Mouse (Mus musculus): ENCODE results near the gene D630045J12Rik. TPM values are rescaled to one million over a fixed set of nuclear protein-coding genes. Genes with fewer than 3 reads are reported as not detected.
A peak's percentile ranks its signal among the peaks of the same experiment; 100 is the strongest.

The D630045J12Rik gene
- polyA plus RNA-seq, 1 experiment = 16.1 TPM

DNA sequence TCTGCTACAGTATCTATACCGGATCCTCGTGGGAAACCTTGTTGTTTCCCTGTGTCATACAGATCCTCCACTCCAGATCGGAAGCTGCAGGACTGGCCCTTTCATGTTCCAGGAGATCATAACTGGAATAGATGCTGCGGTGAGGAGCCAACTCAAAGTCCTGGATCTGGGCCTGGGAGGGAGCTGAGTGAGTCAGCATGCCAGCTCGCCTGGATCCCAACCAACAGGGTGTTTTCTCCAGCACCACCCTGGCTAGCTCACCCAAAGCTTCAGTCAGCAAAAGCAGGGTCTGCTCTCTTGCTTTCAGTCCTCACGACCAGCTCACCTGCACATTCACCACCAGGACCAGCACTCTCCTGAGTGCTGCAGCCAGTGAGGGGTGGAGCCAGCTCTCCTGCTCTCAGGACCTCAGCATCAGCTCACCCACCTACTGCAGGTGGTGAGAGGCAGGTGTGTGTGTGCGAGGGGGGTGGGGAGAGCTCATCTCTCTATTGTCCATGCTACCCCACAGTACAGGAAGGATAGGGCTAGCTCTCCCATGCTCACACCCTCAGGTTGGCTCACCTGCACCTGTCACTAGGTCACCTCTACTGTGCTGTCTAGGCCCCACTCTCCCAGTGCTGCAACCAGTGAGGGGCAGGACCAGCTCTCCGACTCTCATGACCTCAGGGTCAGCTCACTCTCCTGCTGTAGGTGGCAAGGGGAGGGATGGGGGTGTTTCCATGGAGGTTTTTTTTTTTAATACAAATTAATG lies 118.8 kb downstream of the D630045J12Rik start:
- peak; percentile 37 for DNase-seq (ENCODE audit: low read depth)

DNA sequence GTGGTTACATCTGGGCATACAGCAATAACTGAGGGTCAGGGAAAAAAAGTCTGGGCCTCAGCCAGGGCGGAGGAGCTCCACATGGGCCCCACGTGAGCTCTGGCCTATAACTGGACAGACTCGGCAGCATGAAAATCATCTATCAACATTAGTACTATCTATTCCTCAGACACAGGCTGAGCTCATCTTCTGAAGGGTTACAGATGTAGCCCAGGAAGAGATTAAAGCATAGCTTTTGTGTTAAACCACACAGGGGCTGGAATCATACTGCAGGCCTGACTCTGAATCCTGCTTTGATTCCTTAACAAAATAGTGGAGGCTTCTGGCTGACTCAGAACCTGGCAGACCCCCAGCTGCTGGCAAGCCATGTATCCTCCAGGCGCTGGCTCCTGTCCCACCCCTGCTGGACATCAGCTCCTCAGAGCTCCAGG lies 122.0 kb downstream of the D630045J12Rik start:
- DNase-seq (ENCODE audit: low read depth) = no peak

DNA sequence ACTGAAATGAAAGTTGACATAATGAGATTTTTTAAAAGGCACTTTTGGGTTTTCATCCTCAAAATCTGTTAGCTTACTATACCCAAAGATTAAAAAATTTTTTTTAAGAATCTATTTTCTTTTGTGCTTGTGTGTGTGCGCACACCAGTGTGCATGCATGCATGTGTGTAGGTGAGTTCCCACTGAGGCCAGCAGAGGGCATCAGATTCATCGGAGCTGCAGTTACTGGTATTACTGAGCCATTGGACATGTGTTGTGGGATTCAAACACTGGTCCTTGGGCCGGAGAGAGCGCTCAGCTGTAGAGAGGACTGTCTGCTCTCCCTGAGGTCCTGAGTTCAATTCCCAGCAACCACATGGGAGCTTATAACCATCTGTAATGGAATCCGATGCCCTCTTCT lies 123.9 kb downstream of the D630045J12Rik start:
- DNase-seq (ENCODE audit: low read depth) = no peak

DNA sequence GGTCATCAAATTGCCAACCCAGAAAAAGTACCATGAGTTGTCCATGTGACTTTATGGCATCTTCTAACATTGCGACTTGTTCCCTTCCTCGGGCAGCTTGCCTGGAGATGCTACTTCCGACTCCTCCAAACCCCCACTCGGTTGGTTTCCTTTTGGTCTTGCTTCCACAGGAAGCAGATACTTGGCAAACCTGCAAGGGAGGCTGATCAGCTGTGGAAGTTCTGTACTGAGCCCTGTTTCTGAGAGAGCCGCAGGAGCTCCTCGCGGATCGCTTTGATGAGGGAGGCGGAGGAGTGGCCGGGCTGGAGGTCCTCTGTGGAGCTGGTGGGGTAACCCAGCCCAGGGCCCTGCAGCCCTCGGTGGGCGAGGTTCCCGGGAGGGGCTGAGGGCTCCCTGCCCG lies 125.7 kb downstream of the D630045J12Rik start:
- no peak for DNase-seq (ENCODE audit: low read depth)

DNA sequence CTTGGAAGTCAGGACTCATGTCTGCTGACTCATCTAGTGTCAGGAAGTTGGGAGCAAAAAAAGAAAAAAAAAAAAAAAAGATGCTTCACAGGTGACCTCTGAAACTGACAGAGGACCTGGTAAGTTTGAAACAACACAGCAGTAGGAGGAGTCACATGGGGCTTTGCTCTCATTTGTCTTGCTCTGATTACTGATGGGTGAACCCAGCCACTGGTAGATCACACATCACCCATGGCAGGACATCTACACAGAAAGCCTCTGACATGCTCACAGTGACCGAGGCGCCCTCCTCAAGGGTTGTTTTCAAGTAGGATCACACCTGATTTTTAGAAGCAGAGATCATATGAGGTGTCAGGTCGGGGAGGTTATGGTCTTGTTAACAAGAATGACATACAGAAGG lies 128.3 kb downstream of the D630045J12Rik start:
- DNase-seq (ENCODE audit: low read depth) = no peak

DNA sequence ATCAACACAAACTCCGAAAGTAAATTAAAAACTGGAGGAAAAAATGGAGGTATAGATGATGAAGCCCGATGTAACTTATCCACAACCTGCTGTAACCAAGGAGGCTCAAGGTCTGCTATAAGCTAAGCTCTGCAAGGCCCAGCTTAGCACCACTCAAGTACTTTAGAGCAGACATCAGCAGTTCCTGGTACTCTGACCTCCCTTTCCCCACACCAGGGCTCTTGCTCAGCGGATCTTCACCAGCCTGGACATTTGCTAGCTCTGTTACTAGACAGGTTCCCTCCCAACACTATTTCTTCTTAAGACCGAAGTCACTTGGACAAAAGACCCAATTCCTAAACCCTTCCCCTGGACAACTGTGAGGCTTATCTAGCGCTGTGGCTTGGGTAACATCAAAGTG lies 128.9 kb downstream of the D630045J12Rik start:
- DNase-seq (ENCODE audit: low read depth) = no peak

DNA sequence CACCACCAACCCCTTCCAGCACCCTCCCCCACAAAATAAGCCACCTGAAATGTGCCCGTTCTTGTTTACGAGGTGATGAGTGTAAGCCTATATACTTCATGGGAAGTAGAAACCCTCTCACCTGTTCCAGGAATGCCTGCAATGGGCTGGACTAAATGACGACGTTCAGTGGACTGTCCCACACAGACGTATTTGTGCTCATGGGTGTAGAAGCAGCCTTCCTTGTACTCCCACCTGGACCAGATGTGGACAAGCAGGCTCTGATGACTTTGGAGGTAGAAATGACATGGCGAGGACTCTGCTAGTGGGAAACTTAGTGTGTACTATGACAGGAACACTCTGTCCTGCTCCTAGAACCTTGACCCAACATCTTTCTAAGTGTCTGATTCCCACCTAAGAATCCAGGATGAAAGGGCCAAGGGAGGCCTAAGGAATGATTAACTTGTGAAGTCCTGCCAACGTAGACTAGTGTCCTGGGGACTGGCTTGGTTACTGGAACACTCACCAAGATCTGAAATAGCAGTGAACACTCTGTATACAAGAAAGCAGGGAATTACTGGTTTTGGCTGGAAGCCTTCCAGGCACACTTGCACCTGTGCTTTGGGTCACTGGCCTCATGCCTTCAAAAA lies 129.5 kb downstream of the D630045J12Rik start, which contains the start of gene Atp6v0a4:
Gene Atp6v0a4, minus strand, starts transcription at position 380 of the 629 bp plus-strand sequence.
- DNase-seq (ENCODE audit: low read depth) = no peak

DNA sequence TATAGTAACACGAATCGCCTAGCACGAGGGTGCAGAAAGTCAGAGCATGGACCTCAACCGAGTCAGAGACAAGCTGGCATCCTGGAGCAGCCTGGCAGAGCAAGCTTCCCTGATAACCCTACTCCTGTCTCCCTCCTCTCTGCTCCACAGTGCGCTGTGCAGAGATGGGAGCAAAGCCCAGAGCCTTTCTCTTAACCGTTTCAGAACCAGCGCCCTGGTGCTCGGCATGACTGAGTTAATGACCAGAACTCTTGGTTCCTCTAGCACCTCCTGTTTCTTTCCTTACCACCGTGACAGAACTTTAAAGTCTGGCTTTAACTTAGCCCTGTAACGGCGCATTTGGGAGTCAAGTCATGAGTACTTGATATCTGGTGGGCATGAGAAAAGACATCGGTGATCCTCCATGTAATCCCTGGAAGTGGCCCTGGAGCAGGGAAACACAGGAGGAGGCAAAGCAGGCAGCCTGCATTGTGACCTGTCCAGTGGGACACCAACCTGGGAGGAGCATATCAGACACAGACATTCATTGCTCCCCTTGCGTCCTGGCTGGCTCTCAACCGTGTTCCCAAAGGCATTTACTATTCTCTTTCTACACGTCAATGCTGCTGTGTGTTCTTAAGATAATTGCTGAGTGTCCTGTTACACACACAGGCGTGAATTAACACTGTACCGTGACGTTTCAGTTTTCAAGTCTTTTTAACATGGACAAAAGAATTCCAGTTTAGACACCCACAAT lies 130.2 kb downstream of the D630045J12Rik start:
- no peak for DNase-seq (ENCODE audit: low read depth)

DNA sequence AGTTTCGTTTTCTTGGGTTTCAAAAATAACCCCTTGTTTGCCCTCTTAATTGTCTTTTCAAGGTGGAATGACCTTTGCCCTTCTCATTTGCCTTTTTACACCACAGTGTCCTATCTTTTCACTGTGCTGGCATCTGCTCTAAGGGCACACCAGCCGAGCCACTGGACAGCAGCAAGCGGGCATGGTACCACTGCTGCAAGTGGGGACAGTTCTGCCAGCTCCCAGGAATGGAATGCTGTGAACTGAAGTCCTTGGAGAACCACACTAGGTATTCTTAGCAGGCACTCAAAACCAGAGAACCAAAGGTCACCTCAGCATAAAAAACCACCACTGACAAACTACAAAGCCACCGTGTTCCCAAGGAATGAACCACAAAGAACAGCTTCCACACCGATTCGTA lies 131.0 kb downstream of the D630045J12Rik start:
- DNase-seq (ENCODE audit: low read depth) = no peak

DNA sequence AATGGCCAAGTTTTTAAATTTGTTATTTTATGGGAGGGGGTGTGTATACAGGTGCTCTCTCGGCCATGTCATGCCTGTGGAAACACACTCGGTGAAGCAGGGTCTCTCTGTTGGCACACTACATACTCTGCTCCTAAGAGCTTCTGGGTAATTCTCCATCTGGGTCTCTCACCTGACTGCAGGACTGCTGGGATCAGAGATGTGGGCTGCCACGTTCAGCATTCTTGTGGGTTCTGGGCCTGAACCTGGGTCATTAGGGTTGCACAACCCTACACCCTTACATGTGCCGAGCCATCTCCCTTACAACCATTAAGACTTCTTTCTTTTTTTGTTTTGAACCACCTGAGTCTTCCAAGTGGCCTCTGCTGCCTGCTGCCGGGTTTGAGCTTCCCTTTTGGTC lies 132.0 kb downstream of the D630045J12Rik start:
- DNase-seq (ENCODE audit: low read depth) = no peak

DNA sequence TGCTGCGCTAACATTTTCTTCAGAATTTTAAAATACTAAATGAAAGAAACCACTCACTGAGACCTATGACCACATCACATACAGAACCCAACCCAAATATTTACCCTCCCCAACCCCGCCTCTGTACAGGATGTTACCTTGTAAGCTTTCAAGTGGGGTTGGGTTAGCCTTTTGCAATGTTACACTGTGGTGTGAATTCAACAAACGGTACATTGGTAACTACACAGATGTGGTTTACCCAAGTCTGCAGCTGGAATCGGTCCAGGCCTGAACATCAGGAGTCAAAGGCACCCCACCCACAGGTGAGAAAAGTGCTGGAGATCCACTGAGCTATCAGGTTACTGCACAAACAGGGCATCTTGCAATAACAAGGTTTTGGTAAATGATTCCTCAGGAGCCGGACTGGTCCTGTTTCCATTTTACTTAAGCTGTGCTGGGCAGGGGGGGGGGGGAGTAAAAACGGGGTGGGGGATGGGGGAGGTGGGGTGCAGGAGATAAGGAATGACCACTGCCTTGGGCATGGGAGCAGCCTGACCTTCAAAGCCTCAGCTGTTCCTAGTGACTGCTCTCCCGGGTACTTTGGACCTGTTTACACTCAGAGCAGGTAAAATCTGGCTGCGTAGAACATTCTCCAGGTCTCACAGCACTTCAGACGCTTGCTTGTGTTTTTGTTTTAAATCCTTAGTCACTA lies 133.0 kb downstream of the D630045J12Rik start:
- no peak for DNase-seq (ENCODE audit: low read depth)

DNA sequence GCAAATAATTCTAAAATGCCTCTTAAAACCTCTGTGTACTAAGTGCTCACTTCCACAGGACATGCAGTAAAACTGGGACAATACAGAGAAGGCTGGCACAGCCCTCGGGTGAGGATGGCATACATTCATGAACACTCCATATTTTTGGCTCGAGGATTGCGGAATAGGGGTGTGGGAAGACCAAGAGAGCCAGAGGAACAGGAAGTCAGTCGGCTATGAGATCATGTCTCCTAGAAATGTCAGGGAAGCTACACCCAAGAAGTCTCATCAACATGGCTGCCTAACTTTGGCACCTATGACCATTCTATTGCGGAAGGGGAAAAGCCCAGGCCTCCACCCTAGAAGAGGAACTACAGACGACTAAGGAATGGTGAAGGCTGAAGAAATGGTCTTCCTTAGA lies 135.5 kb downstream of the D630045J12Rik start:
- no peak for DNase-seq (ENCODE audit: low read depth)

DNA sequence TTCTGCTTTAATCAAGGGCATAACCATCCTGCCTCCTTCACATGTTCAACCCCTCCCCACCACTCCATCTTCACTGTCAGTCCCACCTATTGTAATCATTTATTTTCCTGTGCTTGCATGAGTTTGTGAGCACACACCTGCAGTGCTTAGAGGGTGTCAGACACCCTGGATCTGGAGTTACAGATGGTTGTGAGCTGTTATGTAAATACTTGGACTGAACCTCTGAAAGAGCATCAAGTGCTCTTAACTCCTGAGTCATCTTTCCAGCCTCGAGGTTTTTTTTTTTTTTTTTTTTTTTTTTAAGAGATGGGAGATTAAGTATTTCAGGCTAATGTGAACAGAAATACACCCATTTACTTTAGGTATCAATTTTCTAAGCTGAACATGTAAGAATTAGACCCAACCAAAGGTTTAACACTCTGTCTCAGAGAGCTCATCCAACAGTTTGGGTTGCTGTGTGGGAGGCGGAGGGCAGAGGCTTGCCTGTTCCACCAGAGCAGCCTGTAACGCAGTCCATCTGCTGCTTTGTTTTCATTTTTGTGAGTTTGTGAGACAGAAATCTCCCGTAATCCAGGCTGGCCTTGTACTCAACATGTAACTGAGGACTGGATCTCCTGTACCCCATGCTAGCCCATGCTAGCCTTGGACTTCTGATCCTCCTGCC lies 137.6 kb downstream of the D630045J12Rik start:
- no peak for DNase-seq (ENCODE audit: low read depth)

DNA sequence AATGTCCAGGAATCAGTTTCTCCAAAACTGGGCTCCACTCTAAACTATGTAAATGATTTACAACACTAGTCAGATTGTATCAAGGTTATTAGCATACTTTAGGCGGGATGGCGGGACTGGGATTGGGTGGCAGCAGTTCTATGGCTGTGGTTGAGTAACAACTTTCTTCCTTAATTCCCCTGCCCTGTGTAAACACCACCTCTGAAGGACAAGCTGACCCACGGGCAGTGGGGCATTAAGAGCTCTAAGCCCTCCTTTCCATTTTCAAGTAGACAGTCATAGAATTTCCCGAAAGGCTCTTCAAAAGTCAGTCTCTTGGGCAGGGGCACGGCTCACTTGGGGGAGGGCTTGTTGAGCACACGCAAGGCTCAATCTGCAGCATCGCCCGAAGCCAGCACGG lies 142.9 kb downstream of the D630045J12Rik start:
- no peak for DNase-seq (ENCODE audit: low read depth)

DNA sequence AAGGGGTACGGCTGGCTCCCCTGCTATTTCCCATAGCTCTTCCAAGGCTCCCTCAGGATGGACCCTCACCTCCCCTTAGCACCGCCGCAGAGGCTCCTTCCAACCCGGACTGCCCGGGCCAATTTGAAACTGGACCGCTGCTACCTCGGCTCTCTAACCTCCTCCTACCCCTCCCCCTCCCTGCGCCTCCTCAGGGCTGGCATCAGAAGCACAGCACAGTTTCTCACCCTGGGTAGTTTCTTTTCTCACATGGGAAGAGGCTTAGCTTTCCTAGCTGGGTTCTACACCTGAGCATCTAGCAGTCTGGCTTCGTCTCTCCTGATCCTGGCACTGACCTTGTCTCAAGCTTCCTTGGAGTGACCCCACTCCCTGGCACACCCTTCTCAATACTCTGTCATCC lies 143.9 kb downstream of the D630045J12Rik start:
- no peak for DNase-seq (ENCODE audit: low read depth)

DNA sequence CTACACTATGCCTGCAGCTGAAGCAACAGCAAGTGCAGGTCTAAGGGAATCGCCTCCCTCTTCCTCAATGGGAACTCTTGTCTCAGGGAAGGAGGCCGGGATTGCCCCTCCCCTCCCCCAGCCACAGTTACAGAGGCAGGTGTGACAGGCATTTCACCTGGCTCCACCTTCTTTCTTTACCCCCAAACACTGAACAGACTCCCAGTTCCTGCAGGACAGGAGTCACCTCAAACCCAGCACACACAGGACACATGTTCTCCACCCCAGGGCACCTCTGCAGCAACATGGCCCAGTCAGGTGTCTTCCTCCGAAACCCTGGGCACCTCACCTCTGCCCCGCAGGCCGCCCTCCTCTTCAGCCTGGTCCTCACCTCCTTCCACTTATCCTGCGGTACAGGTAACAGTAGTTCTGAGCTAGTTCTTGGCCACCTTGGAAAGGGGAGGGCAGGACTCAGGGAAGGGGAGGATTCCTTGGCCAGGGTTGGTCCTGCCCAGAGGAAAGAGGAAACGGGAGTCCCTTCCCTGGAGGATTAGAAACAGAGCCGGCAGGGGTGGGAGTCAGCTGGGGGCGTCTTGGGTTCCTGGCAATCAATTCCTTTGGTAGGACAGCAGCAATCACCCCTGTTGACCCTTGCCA lies 144.5 kb downstream of the D630045J12Rik start, which contains the start of gene Tmem213:
Gene Tmem213, plus strand, starts transcription at position 96 of the 636 bp plus-strand sequence.
- no peak for DNase-seq (ENCODE audit: low read depth)

DNA sequence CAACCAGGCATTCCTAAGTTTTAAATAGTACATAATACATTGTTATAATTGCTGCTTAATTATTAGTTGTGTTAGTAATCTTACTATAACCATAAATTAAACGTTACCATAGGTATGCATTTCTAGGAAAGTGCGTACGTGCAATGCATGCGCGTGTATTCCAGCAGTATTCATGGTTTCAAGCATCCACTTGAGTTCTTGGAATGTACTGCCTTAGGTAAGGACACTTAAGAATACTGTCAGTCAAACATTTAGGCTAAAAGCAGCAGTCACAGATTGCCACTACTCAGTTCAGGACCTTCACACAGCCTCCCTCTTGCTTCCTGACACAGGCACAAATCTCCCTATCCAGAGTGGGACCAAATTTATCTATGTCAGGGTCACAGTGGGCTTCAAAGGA lies 145.4 kb downstream of the D630045J12Rik start:
- DNase-seq (ENCODE audit: low read depth) = no peak

DNA sequence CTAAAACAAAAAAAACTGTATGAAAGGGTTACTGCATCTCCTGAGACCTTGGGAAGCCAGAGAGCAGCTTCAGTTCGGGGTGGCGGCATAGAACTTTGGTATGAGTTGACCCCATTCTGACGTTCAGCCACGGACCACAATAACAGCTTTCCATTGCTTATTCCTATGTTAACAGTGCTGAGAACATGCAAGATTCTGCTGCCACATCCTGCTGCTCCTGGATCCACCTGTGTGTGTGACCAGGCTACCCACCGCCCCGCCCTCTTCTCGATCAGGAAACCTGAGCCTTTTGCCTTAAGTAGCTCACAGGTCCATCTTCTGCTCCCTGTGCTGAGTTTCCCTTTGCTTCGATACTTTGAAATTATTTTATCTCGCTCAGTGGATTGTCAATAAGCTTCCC lies 147.9 kb downstream of the D630045J12Rik start:
- no peak for DNase-seq (ENCODE audit: low read depth)

DNA sequence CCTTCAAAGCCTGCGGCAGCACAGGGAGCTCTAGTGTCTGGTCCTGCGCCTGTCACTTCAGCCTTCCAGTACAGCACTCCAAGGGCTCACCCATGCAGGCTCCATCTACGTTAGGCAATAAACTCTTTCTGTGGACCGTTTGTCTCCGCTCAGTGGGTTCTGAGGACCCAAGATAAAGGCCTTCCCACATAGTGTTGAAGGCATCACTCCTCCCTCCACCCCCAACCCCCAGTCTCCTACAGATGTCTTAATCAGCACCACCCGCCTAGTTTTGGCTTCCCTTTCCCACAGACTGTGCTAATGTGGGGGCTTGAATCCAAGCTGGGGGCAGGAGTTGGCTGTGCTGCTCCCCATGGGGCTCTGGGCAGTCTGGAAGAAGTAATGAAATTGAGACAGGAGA lies 150.0 kb downstream of the D630045J12Rik start:
- DNase-seq (ENCODE audit: low read depth) = no peak

DNA sequence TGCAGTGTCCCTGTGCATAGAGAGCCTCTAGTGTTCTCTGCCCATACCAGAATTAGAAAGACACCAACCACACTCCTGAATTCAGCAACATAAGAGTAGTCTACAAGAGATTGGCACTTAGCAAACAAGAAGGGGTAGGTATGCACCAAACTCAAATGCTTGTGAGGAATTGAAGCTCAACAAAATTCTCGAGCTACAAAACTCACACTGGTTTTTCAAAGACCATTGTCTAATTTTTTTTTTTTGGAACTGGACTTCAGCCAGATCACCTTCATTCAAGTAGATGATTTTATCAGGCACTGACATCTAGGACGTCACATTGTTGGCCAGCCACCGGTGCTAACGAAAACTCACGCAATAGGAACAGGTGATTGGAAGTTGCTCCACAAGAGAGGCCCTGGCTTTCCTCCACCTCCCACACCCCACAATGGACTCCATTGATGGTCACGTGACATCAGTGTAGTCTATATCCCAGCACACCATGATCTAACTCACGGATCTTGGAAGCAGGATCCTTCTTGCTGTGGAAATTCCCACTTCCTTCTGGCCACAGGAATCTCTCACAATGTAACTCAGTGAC lies 151.5 kb downstream of the D630045J12Rik start:
- DNase-seq (ENCODE audit: low read depth) = peak; percentile 51

DNA sequence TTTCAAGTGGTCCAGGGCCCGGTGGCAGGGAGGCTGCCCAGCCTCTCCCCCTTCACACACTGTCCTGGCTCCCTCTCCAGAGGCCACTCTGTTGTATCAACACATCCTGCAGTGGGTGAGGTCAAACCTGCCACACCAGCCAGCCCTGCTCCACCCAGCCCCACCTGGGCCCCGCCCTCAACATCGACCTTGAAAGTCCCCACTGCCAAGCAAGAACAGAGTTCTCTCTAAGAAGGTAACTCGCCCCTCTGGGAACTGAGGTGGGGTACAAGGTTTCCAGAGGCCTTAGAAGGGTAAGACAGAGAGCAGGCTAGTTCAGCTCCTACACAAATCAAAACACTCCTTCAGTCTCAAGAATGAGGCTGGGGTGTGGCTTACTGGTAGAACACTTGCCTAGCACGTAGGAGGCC lies 156.8 kb downstream of the D630045J12Rik start:
- DNase-seq (ENCODE audit: low read depth) = peak; percentile 58
